Mouse (Mus musculus) E14TG2a.4 (cell line): ENCODE results near the gene Slc22a14.
A peak's percentile ranks its signal among the peaks of the same experiment; 100 is the strongest.

Experiments used
- H3K27me3 ChIP-seq: 2 replicates; pipeline ENCODE4 v1.6.1; 2014; ENCODE audit warnings: low read length, control low read depth; ENCODE audit not compliant: insufficient read depth
- H3K36me3 ChIP-seq: 2 replicates; pipeline ENCODE4 v1.6.1; 2014; ENCODE audit warnings: low read length, control low read depth; ENCODE audit not compliant: insufficient read depth
- H3K4me1 ChIP-seq: replicated peaks from 2 replicates; pipeline ENCODE4 v1.6.1; 2014; ENCODE audit warnings: low read depth, low read length, control low read depth
- H3K4me3 ChIP-seq: replicated peaks from 2 replicates; pipeline ENCODE4 v1.5.1; 2014; ENCODE audit warnings: mild to moderate bottlenecking, low read length
- H3K9me3 ChIP-seq: 2 replicates; pipeline ENCODE4 v1.6.1; 2014; ENCODE audit warnings: low read length, control low read depth
- CTCF ChIP-seq: conservative IDR thresholded peaks from 2 replicates; pipeline ENCODE4 v1.5.1; 2014; ENCODE audit warnings: low read length
- NANOG ChIP-seq: IDR thresholded peaks from 2 replicates; pipeline ENCODE4 v1.6.1; 2014; ENCODE audit warnings: borderline replicate concordance, low read length, mixed read lengths
- POU5F1 ChIP-seq: IDR thresholded peaks from 2 replicates; pipeline ENCODE4 v1.6.1; 2014; ENCODE audit warnings: low read length, borderline replicate concordance

Slc22a14 gene

GRCm38 (mm10) chr9:119205756-119206155 is 159.6 kb downstream of the Slc22a14 start:
- Histone ChIP-seq H3K36me3 (no peaks in the 10 kb centered on the region), H3K9me3 (peaks cover 57% of the 10 kb centered on the region), H3K4me1 (no peaks in the 10 kb centered on the region), H3K4me3 (no peak overlapping the region), H3K27me3 (no peaks in the 10 kb centered on the region)
- TF ChIP-seq NANOG = no peak
- no peak for TF ChIP-seq CTCF
- no peak for TF ChIP-seq POU5F1

GRCm38 (mm10) chr9:119203617-119204016 is 161.7 kb downstream of the Slc22a14 start:
- no peaks in the 10 kb centered on the region for H3K27me3 ChIP-seq
- H3K4me3 ChIP-seq = no peak overlapping the region
- no peaks in the 10 kb centered on the region for H3K4me1 ChIP-seq
- peaks cover 48% of the 10 kb centered on the region for H3K9me3 ChIP-seq
- TF ChIP-seq NANOG (no peak), POU5F1 (no peak), CTCF (no peak)
- H3K36me3 ChIP-seq = no peaks in the 10 kb centered on the region

DNA sequence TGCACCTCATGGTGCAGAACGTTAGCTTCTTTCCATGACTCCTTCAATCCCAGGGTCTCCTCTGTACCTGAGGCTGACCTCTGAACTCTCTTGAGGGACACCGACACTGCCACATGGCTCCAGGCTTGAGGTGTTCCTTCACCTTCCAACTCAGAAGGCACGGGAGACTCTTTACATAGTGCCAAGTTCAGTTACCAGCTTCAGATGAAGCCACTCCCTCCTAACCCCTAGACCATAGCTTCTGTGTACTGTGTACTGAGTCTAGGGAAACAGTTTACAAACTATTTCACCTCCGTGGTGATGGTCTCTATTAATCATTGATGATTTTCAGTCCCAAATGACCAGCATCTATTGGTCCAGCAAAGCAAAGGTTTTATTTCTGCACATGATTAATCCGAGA is 163.7 kb downstream of the Slc22a14 start:
- TF ChIP-seq POU5F1 = no peak
- no peak for TF ChIP-seq NANOG
- TF ChIP-seq CTCF = no peak
- H3K36me3 ChIP-seq = no peaks in the 10 kb centered on the region
- no peaks in the 10 kb centered on the region for H3K4me1 ChIP-seq
- H3K27me3 ChIP-seq = no peaks in the 10 kb centered on the region
- H3K4me3 ChIP-seq = no peak overlapping the region
- H3K9me3 ChIP-seq = peaks cover 39% of the 10 kb centered on the region

GRCm38 (mm10) chr9:119199151-119199861 is 166.0 kb downstream of the Slc22a14 start:
- Histone ChIP-seq H3K36me3 (no peaks in the 10 kb centered on the region), H3K4me1 (no peaks in the 10 kb centered on the region), H3K4me3 (no peak overlapping the region), H3K9me3 (peaks cover 15% of the 10 kb centered on the region), H3K27me3 (no peaks in the 10 kb centered on the region)
- no peak for TF ChIP-seq CTCF
- no peak for TF ChIP-seq NANOG
- no peak for TF ChIP-seq POU5F1

GRCm38 (mm10) chr9:119192202-119192990 is 173.0 kb downstream of the Slc22a14 start:
- no peaks in the 10 kb centered on the region for H3K9me3 ChIP-seq
- no peaks in the 10 kb centered on the region for H3K36me3 ChIP-seq
- H3K4me3 ChIP-seq = no peak overlapping the region
- no peaks in the 10 kb centered on the region; the same call in 1 of the 2 replicates for H3K27me3 ChIP-seq
- no peaks in the 10 kb centered on the region; the same call in 1 of the 2 replicates for H3K4me1 ChIP-seq
- TF ChIP-seq NANOG (no peak), CTCF (peak; percentile 84), POU5F1 (no peak)

DNA sequence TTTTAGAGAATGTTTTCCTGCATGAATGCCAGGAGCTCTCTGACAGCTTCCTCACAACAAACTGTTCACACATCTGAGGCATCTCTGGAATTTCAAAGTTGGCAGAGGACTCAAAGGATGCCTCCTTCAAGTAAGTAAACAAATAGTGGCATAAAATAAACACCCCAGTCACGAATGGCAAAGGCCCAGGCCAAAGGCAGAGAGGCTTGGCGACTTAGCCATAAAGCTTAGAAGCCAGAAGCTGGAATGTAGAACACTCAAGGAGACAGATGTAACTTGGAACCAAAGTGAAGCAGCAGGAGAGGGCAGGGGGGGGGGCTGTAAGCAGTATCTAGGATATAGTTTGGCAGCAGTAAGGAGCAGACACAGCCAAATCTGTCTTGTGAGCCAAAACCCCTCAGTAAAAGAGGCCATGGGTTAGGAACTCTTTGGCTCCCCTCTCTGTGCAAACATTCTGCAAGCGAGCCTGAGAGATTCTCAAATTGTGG is 184.1 kb downstream of the Slc22a14 start:
- H3K4me3 ChIP-seq = no peak overlapping the region
- no peaks in the 10 kb centered on the region for H3K27me3 ChIP-seq
- H3K4me1 ChIP-seq = no peaks in the 10 kb centered on the region
- no peak for TF ChIP-seq POU5F1
- TF ChIP-seq NANOG = no peak
- TF ChIP-seq CTCF = no peak
- H3K36me3 ChIP-seq = no peaks in the 10 kb centered on the region
- no peaks in the 10 kb centered on the region for H3K9me3 ChIP-seq

- Histone ChIP-seq H3K9me3 (no peaks in the 10 kb centered on the region), H3K36me3 (no peaks in the 10 kb centered on the region), H3K4me1 (no peaks in the 10 kb centered on the region), H3K27me3 (peaks cover 4% of the 10 kb centered on the region), H3K4me3 (no peak overlapping the region)
- no peak for TF ChIP-seq NANOG
- TF ChIP-seq CTCF = no peak
- no peak for TF ChIP-seq POU5F1
Measured at GRCm38 (mm10) chr9:119179292-119179691, 186.1 kb downstream of the Slc22a14 start.

DNA sequence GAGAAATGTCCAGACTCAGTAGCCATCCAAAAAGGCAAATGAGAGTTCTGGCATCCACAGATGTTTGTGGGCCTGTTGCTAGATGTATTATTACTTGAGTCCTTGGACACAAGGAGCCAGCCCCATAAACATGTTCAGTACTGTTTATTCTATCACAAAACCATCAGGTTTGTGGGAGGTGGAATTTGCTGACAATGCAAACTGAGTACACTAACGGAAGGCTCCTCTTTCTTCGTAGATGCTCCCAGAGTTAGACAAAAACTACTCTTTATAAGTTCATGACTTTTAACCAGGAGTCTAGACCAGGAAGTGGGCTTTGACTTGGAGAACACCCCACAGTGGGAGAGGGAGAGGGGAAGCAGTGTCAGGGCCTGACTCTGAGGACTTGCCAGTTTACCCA is 197.7 kb downstream of the Slc22a14 start:
- Histone ChIP-seq H3K9me3 (peaks cover 13% of the 10 kb centered on the region), H3K27me3 (peaks cover 3% of the 10 kb centered on the region; the same call in 1 of the 2 replicates), H3K4me1 (no peaks in the 10 kb centered on the region), H3K4me3 (no peak overlapping the region), H3K36me3 (no peaks in the 10 kb centered on the region)
- no peak for TF ChIP-seq POU5F1
- TF ChIP-seq NANOG = no peak
- no peak for TF ChIP-seq CTCF
